ENCODE assay signal across 20 mouse cellular contexts in genomic region chr17:26836786-26837545, GRCm38 (mm10). TPM values are rescaled to one million over a fixed set of nuclear protein-coding genes. Genes with fewer than 3 reads are reported as not detected.
DNase-seq lines count a peak whose midpoint lies in the region; ATAC-seq and TF ChIP-seq lines count a peak whose summit lies in the region.
"Had no signal": no experiment of that assay in that cellular context is flagged by ENCODE, and none has a peak within 500 bp of the region (broad histone marks: within the 10 kb centered on the region; RNA-seq: fewer than 3 reads in every experiment).

No protein-coding gene starts in this region.

- peak; percentile 56 for DNase-seq in forebrain, embryonic 11.5 days (ENCODE audit: low spot score)
- DNase-seq in midbrain, embryonic 10.5 days (ENCODE audit: low spot score) = peak; percentile 49
- DNase-seq in midbrain, postnatal 0 days (ENCODE audit: low spot score) = no peak
- peak; percentile 9 for DNase-seq in embryonic facial prominence, embryonic 11.5 days (ENCODE audit: low spot score)
- DNase-seq in naive thymus-derived CD4-positive, alpha-beta T cell, adult 2 months (ENCODE audit: low read depth) = peak; percentile 30
- DNase-seq in lung, adult 2 months = no peak
- no peak for DNase-seq in spleen, postnatal 36 days (ENCODE audit: low spot score in 2 of 2)
- DNase-seq: adrenal gland, postnatal 10 days; cerebellum, postnatal 25 days; gastrocnemius, postnatal 14 days; kidney, adult 18-20 months; kidney, postnatal 36 days; layer of hippocampus, postnatal 36 days; lung, adult 18-20 months; right cerebral cortex, postnatal 25 days had no signal

- 2% methylated on average over 19 of the region's 19 CpGs for WGBS in forebrain, embryonic 11.5 days
- 2% methylated on average over 19 of the region's 19 CpGs for WGBS in forebrain, embryonic 16.5 days
- WGBS in midbrain, embryonic 10.5 days = 2% methylated on average over 19 of the region's 19 CpGs
- 4% methylated on average over 19 of the region's 19 CpGs for WGBS in midbrain, postnatal 0 days
- 3% methylated on average over 19 of the region's 19 CpGs for WGBS in embryonic facial prominence, embryonic 11.5 days
- WGBS in lung, adult 2 months = 8% methylated on average over 19 of the region's 19 CpGs

- ATAC-seq in forebrain, embryonic 11.5 days (replicated peaks; ENCODE audit: low FRiP score) = no peak
- ATAC-seq in forebrain, embryonic 16.5 days = no peak
- no peak for ATAC-seq in midbrain, postnatal 0 days (ENCODE audit: low FRiP score)
- no peak for ATAC-seq in embryonic facial prominence, embryonic 11.5 days (replicated peaks; ENCODE audit: insufficient number of reproducible peaks, low FRiP score, low TSS enrichment, low read depth)

- TF ChIP-seq CTCF in midbrain, postnatal 0 days (IDR thresholded peaks at IDR 0.05) = no peak
- no peak for TF ChIP-seq CTCF in lung, adult 2 months (IDR thresholded peaks at IDR 0.05; ENCODE audit: insufficient read depth, low read length)

- no peak overlapping the region for H3K4me3 ChIP-seq in forebrain, embryonic 11.5 days (ENCODE audit: low read depth, low read length)
- H3K4me3 ChIP-seq in forebrain, embryonic 16.5 days (replicated peaks; ENCODE audit: low read length) = no peak overlapping the region
- no peak overlapping the region for H3K4me3 ChIP-seq in midbrain, embryonic 10.5 days
- no peak overlapping the region for H3K4me3 ChIP-seq in midbrain, postnatal 0 days (ENCODE audit: low read depth, low read length)
- no peak overlapping the region for H3K4me3 ChIP-seq in embryonic facial prominence, embryonic 11.5 days (ENCODE audit: low read depth, low read length)
- H3K4me3 ChIP-seq in lung, adult 2 months (replicated peaks; ENCODE audit: extremely low read depth, low read depth, low read length) = no peak overlapping the region
- H3K4me3 ChIP-seq: hindbrain, embryonic 10.5 days; limb, embryonic 13.5 days had no signal

- no peak overlapping the region for H3K4me2 ChIP-seq in forebrain, embryonic 11.5 days (ENCODE audit: low read depth, low read length, severe bottlenecking)
- H3K4me2 ChIP-seq in forebrain, embryonic 16.5 days (ENCODE audit: low read length) = no peak overlapping the region
- no peak overlapping the region for H3K4me2 ChIP-seq in midbrain, postnatal 0 days (ENCODE audit: low read depth, low read length, poor library complexity, severe bottlenecking)
- H3K4me2 ChIP-seq in embryonic facial prominence, embryonic 11.5 days (ENCODE audit: low read depth, low read length) = no peak overlapping the region
- H3K4me2 ChIP-seq: limb, embryonic 13.5 days had no signal

- H3K4me1 ChIP-seq in forebrain, embryonic 11.5 days (replicated peaks; ENCODE audit: control insufficient read depth, insufficient read depth, low read length) = peaks cover 4% of the 10 kb centered on the region; the same call in 1 of the 2 replicates
- H3K4me1 ChIP-seq in forebrain, embryonic 16.5 days (replicated peaks; ENCODE audit: control insufficient read depth, insufficient read depth, low read length) = peaks cover 7% of the 10 kb centered on the region
- H3K4me1 ChIP-seq in midbrain, embryonic 10.5 days = peaks cover 15% of the 10 kb centered on the region
- no peaks in the 10 kb centered on the region; the same call in 1 of the 2 replicates for H3K4me1 ChIP-seq in midbrain, postnatal 0 days (ENCODE audit: insufficient read depth, low read length)
- peaks cover 3% of the 10 kb centered on the region; the same call in 1 of the 2 replicates for H3K4me1 ChIP-seq in embryonic facial prominence, embryonic 11.5 days (ENCODE audit: control insufficient read depth, insufficient read depth, low read length)
- no peaks in the 10 kb centered on the region; the same call in 1 of the 2 replicates for H3K4me1 ChIP-seq in lung, adult 2 months (ENCODE audit: control insufficient read depth, insufficient read depth, low read length)

- H3K36me3 ChIP-seq in forebrain, embryonic 11.5 days (ENCODE audit: control insufficient read depth, insufficient read depth, low read length) = no peaks in the 10 kb centered on the region
- H3K36me3 ChIP-seq in forebrain, embryonic 16.5 days (ENCODE audit: control insufficient read depth, insufficient read depth) = no peaks in the 10 kb centered on the region
- no peaks in the 10 kb centered on the region for H3K36me3 ChIP-seq in midbrain, embryonic 10.5 days
- no peaks in the 10 kb centered on the region for H3K36me3 ChIP-seq in midbrain, postnatal 0 days (ENCODE audit: insufficient read depth, low read length)
- H3K36me3 ChIP-seq in embryonic facial prominence, embryonic 11.5 days (replicated peaks; ENCODE audit: control insufficient read depth, insufficient read depth, low read depth, low read length) = no peaks in the 10 kb centered on the region
- H3K36me3 ChIP-seq: G1E; hindbrain, embryonic 10.5 days; limb, embryonic 13.5 days had no signal

- peaks cover 80% of the 10 kb centered on the region for H3K27me3 ChIP-seq in forebrain, embryonic 11.5 days (ENCODE audit: control insufficient read depth, insufficient read depth, low read length)
- H3K27me3 ChIP-seq in forebrain, embryonic 16.5 days (replicated peaks; ENCODE audit: control insufficient read depth, insufficient read depth, low read length) = peaks cover 85% of the 10 kb centered on the region
- peaks cover 97% of the 10 kb centered on the region for H3K27me3 ChIP-seq in midbrain, embryonic 10.5 days (ENCODE audit: low read depth, poor library complexity, severe bottlenecking)
- H3K27me3 ChIP-seq in midbrain, postnatal 0 days (ENCODE audit: insufficient read depth, low read length) = peaks cover 88% of the 10 kb centered on the region
- H3K27me3 ChIP-seq in embryonic facial prominence, embryonic 11.5 days (ENCODE audit: control insufficient read depth, insufficient read depth, low read length) = peaks cover 76% of the 10 kb centered on the region

- no peaks in the 10 kb centered on the region for H3K9me3 ChIP-seq in forebrain, embryonic 11.5 days (ENCODE audit: control insufficient read depth, low read length)
- H3K9me3 ChIP-seq in forebrain, embryonic 16.5 days (ENCODE audit: control insufficient read depth, low read length) = no peaks in the 10 kb centered on the region
- H3K9me3 ChIP-seq in midbrain, embryonic 10.5 days (replicated peaks) = no peaks in the 10 kb centered on the region
- H3K9me3 ChIP-seq in midbrain, postnatal 0 days (ENCODE audit: low read length) = no peaks in the 10 kb centered on the region
- no peaks in the 10 kb centered on the region for H3K9me3 ChIP-seq in embryonic facial prominence, embryonic 11.5 days (replicated peaks; ENCODE audit: control insufficient read depth, low read length)
- H3K9me3 ChIP-seq: hindbrain, embryonic 10.5 days; limb, embryonic 13.5 days had no signal

- no peak overlapping the region for H3K9ac ChIP-seq in forebrain, embryonic 11.5 days (ENCODE audit: low read length)
- H3K9ac ChIP-seq in forebrain, embryonic 16.5 days (replicated peaks; ENCODE audit: low read depth, low read length) = no peak overlapping the region
- H3K9ac ChIP-seq in midbrain, postnatal 0 days (replicated peaks; ENCODE audit: low read length, poor library complexity, severe bottlenecking) = no peak overlapping the region
- no peak overlapping the region for H3K9ac ChIP-seq in embryonic facial prominence, embryonic 11.5 days (replicated peaks; ENCODE audit: low read length)
- H3K9ac ChIP-seq: limb, embryonic 13.5 days had no signal

- TF ChIP-seq POLR2A in lung, adult 2 months (IDR thresholded peaks at IDR 0.05; ENCODE audit: borderline replicate concordance, extremely low read depth, low read depth, low read length) = no peak

- no peak overlapping the region for H3K27ac ChIP-seq in forebrain, embryonic 11.5 days (ENCODE audit: low read depth, low read length)
- H3K27ac ChIP-seq in forebrain, embryonic 16.5 days (ENCODE audit: low read length) = no peak overlapping the region
- no peak overlapping the region for H3K27ac ChIP-seq in midbrain, embryonic 10.5 days (replicated peaks)
- no peak overlapping the region for H3K27ac ChIP-seq in midbrain, postnatal 0 days (ENCODE audit: low read depth, low read length)
- H3K27ac ChIP-seq in embryonic facial prominence, embryonic 11.5 days (replicated peaks; ENCODE audit: low read depth, low read length) = no peak overlapping the region
- H3K27ac ChIP-seq: hindbrain, embryonic 10.5 days; limb, embryonic 13.5 days had no signal

RNA-seq across cellular contexts. Expression of gene Nkx2-5, which starts 7.8 kb away (rescaled TPM):
- polyA plus RNA-seq in forebrain, embryonic 11.5 days (2014; fragmentation: Nextera tagmentation; extraction: Ambion mirVana) = not detected in 2 replicates
- polyA plus RNA-seq in forebrain, embryonic 16.5 days (2015; fragmentation: Nextera tagmentation; extraction: Ambion mirVana) = not detected in 2 replicates
- polyA plus RNA-seq in midbrain, embryonic 10.5 days (2016; fragmentation: Nextera tagmentation; extraction: Ambion mirVana) = not detected in 2 replicates
- not detected in 2 replicates for total RNA-seq in midbrain, postnatal 0 days (2014; rRNA removed)
- polyA plus RNA-seq in midbrain, postnatal 0 days (2015; fragmentation: Nextera tagmentation; extraction: Ambion mirVana) = not detected in 2 replicates
- 1.8 and 2.2 TPM in 2 replicates for polyA plus RNA-seq in embryonic facial prominence, embryonic 11.5 days (2014; fragmentation: Nextera tagmentation; extraction: Ambion mirVana)
- 1.8 and 2.4 TPM in 2 replicates for polyA plus RNA-seq in lung, adult 2 months (2012; rRNA removed)
- total RNA-seq: adrenal gland, postnatal 10 days; G1E; gastrocnemius, postnatal 14 days; layer of hippocampus, postnatal 36 days; megakaryocyte progenitor cell, adult 5-6 weeks had no signal
- polyA plus RNA-seq: G1E; hindbrain, embryonic 10.5 days; limb, embryonic 13.5 days had no signal

RNA-seq across cellular contexts. Expression of gene Bnip1, which starts 56.1 kb away (rescaled TPM):
- polyA plus RNA-seq in forebrain, embryonic 11.5 days (2014; fragmentation: Nextera tagmentation; extraction: Ambion mirVana) = 46.1 and 49.7 TPM in 2 replicates
- 46.8 and 53.7 TPM in 2 replicates for polyA plus RNA-seq in forebrain, embryonic 16.5 days (2015; fragmentation: Nextera tagmentation; extraction: Ambion mirVana)
- 46.4 and 48.9 TPM in 2 replicates for polyA plus RNA-seq in midbrain, embryonic 10.5 days (2016; fragmentation: Nextera tagmentation; extraction: Ambion mirVana)
- total RNA-seq in midbrain, postnatal 0 days (2014; rRNA removed) = 48.2 and 56.8 TPM in 2 replicates
- polyA plus RNA-seq in midbrain, postnatal 0 days (2015; fragmentation: Nextera tagmentation; extraction: Ambion mirVana) = 53.4 and 53.7 TPM in 2 replicates
- polyA plus RNA-seq in embryonic facial prominence, embryonic 11.5 days (2014; fragmentation: Nextera tagmentation; extraction: Ambion mirVana) = 52.4 and 54.2 TPM in 2 replicates
- polyA plus RNA-seq in lung, adult 2 months (2012; rRNA removed) = 12.3 and 17.1 TPM in 2 replicates

Comparison
In these comparisons a context has a peak if more than half of its experiments do, and no peak if none do; other contexts are left out.
1. DNase-seq: peak in forebrain, embryonic 11.5 days (single experiment), midbrain, embryonic 10.5 days (single experiment), embryonic facial prominence, embryonic 11.5 days (single experiment) and naive thymus-derived CD4-positive, alpha-beta T cell, adult 2 months (single experiment); none in midbrain, postnatal 0 days (single experiment), lung, adult 2 months (single experiment) and spleen, postnatal 36 days (0 of 2).